Mouse (Mus musculus) R1 (cell line): ENCODE results near the gene Depdc1b.

Source experiments
- DNase-seq: peaks from one replicate; pipeline ENCODE4 v3.0.0-alpha.2; 2018; ENCODE audit warnings: low read depth, low spot score

Gene Depdc1b

GRCm38 (mm10) chr13:108437424-108437823 is 121.3 kb downstream of the Depdc1b start:
- DNase-seq, result no peak

GRCm38 (mm10) chr13:108439012-108439411 is 122.9 kb downstream of the Depdc1b start:
- DNase-seq, result no peak

DNA sequence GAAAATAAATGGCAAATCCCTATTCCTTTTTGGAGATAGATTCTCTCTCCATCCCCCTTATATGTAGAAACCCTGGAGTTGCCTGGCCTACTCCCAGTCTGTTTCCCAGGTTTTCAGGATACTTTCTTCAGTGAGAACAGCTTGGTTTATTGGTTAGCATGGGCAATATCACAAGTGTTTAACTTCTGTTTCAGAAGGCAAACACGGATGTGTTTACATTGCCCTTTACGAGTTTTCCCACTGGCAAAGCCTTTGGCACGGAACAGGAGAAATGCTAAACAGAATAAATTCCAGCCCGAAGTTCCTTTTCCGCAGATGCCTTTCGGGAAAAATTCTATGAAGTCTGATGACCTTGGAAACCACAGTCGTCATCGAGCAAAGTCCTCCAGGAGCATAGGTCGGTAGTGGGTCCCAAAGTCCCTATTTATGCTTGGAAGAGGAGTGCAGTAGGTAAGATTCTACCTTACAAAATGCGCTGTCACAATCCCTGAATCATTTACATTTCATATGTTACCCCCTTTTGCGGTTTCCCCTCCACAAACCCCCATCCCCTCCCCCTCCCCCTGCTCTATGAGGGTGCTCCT is 132.3 kb downstream of the Depdc1b start:
- DNase-seq, result no peak

- DNase-seq, result no peak
These were observed 133.3 kb downstream of the Depdc1b start, which contains the start of gene Pde4d for GRCm38 (mm10) chr13:108449116-108450097. Gene Pde4d, plus strand, starts transcription at chr13:108449948.

DNA sequence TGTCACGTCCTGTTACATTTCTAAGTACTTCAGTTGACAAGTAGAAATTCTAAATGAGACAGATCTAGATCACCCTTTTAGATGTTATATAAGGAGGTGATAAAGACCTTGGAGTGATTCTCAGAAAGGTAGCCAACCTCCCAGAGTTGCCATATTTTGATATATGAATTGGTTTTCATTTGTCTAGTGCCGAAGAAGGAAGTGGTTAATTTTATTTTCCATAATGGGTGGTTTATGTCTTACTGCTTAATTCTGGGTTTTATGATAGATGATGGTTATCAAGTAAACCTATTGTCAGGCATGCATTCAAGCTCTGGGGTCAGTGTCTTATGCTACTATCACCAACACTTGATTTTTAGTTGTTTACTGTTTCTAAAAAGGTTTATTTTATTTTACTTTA is 135.0 kb downstream of the Depdc1b start:
- no peak for DNase-seq

GRCm38 (mm10) chr13:108453064-108453919 is 137.2 kb downstream of the Depdc1b start:
- DNase-seq, result no peak
